Mouse (Mus musculus): ENCODE measurements around the gene Klhdc10.

Klhdc10 gene

DNA sequence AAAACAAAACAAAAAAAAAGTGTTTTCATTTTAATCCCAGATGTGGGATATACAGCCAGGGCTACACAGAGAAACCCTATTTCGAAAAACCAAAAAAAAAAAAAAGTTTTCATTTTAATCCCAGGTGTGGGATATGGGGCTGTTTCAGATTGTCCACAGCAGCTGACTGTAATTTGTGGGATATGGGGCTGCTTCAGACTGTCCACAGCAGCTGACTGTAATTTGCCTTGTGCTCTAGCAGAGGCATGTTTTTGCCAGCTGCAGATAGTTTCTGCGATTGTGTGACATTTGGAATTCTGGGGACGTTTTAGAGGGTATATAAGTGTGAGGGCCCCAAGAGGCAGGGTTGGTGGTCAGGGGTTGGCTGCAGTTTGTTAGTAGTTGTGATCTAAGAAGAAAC is 70.0 kb downstream of the Klhdc10 start:
- DNase-seq: no peak

DNA sequence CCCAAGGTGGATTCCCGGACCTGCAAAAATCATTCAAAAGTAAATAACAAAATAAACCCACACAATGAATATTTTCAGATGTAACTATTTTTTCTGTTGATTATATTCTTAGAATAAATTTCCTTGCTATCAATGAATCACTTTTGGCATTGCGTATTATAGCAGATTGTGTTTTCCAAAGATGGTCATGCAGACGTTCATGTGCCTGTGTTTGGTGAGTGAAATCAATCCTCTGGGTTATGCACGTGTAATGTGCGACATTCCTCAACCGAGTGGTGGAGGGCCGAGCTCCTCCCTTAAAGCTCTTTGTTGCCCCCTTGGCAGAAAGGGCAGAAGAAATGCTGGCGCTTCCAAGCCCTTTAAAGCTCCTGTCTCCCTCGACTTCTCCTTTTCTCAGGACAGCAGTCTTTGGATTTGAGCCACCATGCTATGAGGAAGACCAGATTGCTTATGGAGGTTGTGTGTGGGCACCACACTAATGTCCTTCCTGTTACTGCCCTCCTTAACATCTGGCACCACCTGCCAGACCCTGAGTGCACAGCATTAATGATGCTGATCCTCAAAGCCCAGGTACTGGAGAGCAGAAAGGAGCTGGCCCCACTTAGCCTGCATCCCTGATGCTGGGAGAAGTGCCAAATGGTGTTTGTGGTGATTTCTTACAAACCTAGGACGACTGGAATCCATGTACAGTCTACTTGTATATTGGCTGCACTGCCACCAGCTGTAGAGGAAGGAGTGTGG is 74.5 kb downstream of the Klhdc10 start:
- DNase-seq: no peak

DNA sequence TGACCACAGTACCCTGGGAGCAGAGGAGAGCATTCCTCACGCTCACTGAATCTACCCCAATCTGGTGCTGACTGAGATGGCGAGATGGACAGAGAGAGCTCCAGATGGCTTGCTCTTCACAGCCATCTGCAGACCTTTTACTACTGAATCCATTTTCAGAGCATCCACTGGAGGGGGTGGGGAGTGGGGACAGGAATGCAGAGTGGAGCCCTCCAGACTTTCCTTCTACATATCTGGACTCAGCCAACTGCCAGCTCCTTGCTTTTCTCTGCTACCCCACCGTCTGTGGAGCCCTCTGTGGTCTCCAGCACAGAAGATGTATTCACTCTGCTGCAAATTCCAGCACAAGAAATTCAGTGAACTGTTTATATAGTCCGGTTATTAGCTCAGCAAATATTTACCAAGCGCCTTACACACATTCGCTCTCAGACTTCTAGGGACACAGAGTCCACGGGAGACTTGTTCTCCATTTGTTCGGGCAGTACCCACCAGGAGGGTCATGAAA is 75.6 kb downstream of the Klhdc10 start:
- no peak for DNase-seq

DNA sequence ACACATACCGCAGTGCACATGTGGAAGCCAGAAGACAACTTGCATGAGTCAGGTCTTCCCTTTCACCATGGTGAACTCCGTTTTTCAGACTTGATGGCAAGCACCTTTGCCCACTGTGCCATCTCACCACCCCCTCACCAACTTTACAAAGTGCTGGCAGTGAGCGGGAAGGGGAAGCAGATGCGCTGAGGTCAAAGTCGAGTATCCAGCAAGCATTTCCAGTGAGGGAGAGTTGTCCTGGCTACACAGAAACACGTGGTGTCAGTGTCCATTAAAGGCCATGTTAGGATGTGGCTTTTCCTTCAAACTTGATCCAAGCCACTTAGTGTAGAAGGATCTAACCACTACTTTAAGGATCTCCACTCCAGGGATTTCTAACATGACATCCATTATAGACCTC is 76.1 kb downstream of the Klhdc10 start:
- DNase-seq: no peak

DNA sequence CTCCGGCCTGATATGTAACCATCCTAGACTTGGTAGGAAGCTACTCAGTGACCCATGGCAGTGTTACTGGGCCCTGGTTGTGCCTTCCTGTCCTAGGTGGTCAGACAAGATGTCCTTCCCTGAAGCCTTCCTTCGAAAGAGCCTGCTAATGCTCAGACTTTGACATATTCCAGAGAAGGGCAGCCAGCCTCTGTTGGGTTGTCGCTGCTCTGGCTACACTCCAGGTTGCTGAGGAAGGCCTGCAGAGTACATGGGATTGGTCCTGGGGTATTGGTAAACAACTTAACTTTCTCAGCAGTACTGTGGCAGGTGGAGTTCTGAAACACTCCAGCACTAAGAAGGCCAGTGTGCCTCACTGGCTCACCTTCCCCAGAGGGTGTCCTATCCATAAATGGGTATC is 77.8 kb downstream of the Klhdc10 start:
- DNase-seq: no peak

DNA sequence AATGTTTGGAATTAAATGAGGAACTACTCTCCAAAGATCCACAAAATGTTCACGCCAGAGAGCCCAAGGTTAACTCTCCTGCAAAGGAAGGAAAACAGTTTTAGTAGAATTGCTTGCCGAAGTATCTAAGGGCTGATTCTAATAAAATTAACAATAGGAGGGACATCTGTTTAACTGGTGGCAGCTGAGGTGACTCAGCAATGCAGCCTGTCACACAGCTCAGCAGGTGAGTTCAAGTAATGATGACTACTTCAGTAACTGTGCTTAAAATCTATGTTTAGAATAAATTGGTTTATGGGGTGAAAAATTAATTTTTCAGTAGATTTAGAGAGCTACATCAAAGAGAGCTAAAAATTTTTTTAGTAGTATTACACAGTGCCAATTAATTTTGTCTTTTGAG is 81.2 kb downstream of the Klhdc10 start:
- DNase-seq: no peak

DNA sequence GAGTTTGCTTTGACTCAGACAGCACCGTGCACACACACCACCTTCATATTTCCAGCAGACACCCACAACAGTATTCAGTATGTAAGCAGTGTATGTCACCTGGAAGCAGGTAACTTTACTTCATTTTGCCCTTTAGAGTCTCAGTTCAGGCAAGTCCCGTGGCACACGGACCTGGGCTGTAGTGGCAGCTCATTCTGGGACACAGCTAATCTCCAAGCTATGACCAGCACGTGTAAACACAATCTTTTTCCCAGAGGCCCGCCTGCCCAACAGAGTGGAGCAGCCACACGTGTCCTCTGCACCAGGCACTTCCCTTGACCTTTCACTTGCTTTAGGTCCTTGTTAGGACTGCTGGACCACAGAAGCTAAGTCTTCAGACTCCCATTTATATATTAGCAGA is 84.8 kb downstream of the Klhdc10 start:
- DNase-seq: no peak

DNA sequence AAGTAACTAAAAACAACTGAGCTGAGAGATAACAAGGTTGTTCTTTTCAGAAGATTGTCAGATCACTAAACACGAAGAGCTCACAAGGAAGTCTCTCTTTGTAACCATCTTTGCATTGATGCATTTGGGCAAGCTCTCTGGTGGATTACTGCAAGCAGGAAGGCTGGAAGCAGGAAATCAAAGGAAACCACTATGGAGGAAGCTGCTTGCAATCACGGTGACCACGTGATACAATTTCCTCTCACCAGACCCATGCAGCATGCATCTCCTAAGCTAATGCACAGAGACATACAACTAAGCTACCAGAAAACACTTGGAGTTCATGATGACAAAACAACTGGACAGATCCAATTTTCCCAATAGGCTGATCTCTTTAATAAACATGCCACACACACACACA is 97.4 kb downstream of the Klhdc10 start:
- DNase-seq: no peak

Measured in right cerebral cortex, postnatal 25 days (tissue).